Mouse (Mus musculus) heart, embryonic 11.5 days (tissue): Measurements from ENCODE around the gene Ccser1. TPM values are rescaled to one million over a fixed set of nuclear protein-coding genes. Genes with fewer than 3 reads are reported as not detected.

ENCODE experiments used
- ATAC-seq: fragments of 200-750 bp; cut with Nextera tagmentation; replicated peaks from 2 replicates; pipeline ENCODE4 v1.8.0; 2017; ENCODE audit warnings: moderate library complexity; ENCODE audit not compliant: insufficient number of reproducible peaks, low FRiP score, low TSS enrichment
- H3K27ac ChIP-seq: fragments of 300-500 bp; sonication (generic); 2 replicates; pipeline ENCODE4 v1.5.1; 2014; ENCODE audit warnings: mild to moderate bottlenecking, low read depth, low read length
- H3K27me3 ChIP-seq: fragments of 300-500 bp; sonication (generic); 2 replicates; pipeline ENCODE4 v1.6.1; 2014; ENCODE audit warnings: mild to moderate bottlenecking, low read length, mixed read lengths; ENCODE audit not compliant: control insufficient read depth, insufficient read depth
- H3K36me3 ChIP-seq: fragments of 300-500 bp; sonication (generic); 2 replicates; pipeline ENCODE4 v1.6.1; 2014; ENCODE audit warnings: mild to moderate bottlenecking, low read length, moderate library complexity, mixed read lengths; ENCODE audit not compliant: control insufficient read depth, insufficient read depth
- H3K4me1 ChIP-seq: fragments of 300-500 bp; sonication (generic); 2 replicates; pipeline ENCODE4 v1.6.1; 2014; ENCODE audit warnings: low read length; ENCODE audit not compliant: control insufficient read depth, insufficient read depth
- H3K4me2 ChIP-seq: fragments of 300-500 bp; sonication (generic); 2 replicates; pipeline ENCODE4 v1.6.1; 2014; ENCODE audit warnings: mild to moderate bottlenecking, moderate library complexity
- H3K4me3 ChIP-seq: fragments of 300-500 bp; sonication (generic); 2 replicates; pipeline ENCODE4 v1.5.1; 2014; ENCODE audit warnings: low read depth, low read length
- H3K9ac ChIP-seq: fragments of 300-500 bp; sonication (generic); 2 replicates; pipeline ENCODE4 v1.6.1; 2014; ENCODE audit warnings: mild to moderate bottlenecking, low read depth, low read length, moderate library complexity
- H3K9me3 ChIP-seq: fragments of 300-500 bp; sonication (generic); replicated peaks from 2 replicates; pipeline ENCODE4 v1.6.1; 2016; ENCODE audit warnings: low read length; ENCODE audit not compliant: control insufficient read depth
- WGBS: fragments of 180-500 bp; shearing (Covaris S2); extraction: QIAGEN DNeasy Blood & Tissue Kit; methylation state at CpG from one replicate; pipeline ENCODE4 v1.1.7; 2014; ENCODE audit not compliant: insufficient replicate concordance; 5-methylcytosine and 5-hydroxymethylcytosine counted together
- polyA plus RNA-seq: library from polyadenylated mRNA; unstranded; fragments of >200 nt; fragmentation: Nextera tagmentation; extraction: Ambion mirVana; gene quantifications from 2 replicates; pipeline ENCODE4 v1.2.1, GENCODE M21; 2014

The Ccser1 gene
- polyA plus RNA-seq: 1.6 and 2.0 TPM in 2 replicates

DNA sequence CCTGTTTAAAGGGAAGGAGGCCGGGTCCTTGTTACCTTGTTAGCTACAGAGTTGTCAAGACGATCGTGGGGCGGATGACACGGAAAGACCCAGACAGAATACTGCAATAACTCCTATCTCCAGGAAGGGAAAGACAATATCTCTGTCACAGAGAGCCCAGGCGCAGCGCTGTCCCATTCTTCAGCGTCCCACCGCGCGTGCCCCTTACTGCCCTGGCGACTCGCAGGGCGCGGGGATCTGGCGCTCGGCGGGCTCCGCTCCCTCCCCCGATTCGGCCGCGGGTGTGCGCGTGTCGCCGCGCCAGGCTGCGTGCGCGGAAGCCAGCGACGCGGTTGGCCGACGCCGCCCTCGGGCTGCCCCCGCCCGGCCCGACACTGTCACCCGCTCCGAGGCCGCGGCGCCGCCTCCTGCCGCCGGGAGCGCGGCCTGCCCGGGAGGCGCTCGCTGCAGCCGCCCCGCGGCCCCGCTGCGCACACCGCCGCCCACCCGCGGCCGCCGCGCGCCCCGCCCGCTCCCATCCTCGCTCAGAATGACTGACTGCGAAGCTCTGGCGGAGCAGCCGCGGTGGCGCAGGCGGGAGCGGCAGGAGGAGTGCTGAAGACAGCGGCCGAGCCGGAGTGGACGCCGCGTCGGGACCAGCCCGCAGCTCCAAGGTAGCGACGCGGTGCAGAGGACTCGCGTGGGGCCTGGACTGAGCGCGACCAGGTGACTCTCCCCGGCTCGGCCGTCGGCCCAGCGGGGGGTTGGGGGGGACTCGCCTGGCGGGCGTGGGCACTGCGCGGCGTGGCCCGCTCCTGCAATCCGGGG is at the start of gene Ccser1:
Gene Ccser1 (plus strand): TSS at position 376 of the 807 bp plus-strand sequence.
- peak; percentile 81 for ATAC-seq
- H3K27ac ChIP-seq: no peak within 1 kb of the TSS
- WGBS: under 1% methylated on average over 101 of the region's 105 CpGs

DNA sequence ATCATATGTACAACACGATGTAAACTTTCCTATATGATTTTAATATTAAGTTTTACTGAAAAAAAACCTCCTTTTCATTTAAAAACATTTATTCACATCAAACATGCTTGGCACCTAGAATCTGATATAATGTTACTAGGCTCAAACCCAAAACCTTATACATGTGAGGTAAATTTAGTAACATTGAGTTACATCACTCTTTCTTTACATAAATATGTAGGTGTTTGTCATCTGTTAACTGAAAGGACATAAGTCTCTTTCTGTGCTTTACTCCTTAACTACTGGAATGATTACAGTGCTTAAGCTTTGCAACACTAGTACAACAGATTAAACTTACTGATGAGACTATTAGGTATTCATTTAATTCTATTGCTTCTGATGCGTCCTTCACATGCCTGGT is 43.7 kb upstream of the Ccser1 start:
- Histone ChIP-seq H3K4me1 (no peaks in the 10 kb centered on the region), H3K4me2 (no peak overlapping the region), H3K27ac (no peak overlapping the region), H3K9me3 (no peaks in the 10 kb centered on the region), H3K4me3 (no peak overlapping the region), H3K27me3 (no peaks in the 10 kb centered on the region), H3K36me3 (no peaks in the 10 kb centered on the region), H3K9ac (no peak overlapping the region)
- WGBS: 79% methylated on average over 2 of the region's 2 CpGs
- ATAC-seq: no peak

More for the DNA sequence above, at the start of gene Ccser1:
- Histone ChIP-seq H3K36me3 (no peaks in the 10 kb centered on the region), H3K9ac (peak within 1 kb of the TSS; percentile 69), H3K27me3 (peaks cover 18% of the 10 kb centered on the region; the same call in 1 of the 2 replicates), H3K9me3 (no peaks in the 10 kb centered on the region), H3K4me2 (peak within 1 kb of the TSS; percentile 100), H3K4me3 (peak within 1 kb of the TSS; percentile 70), H3K4me1 (no peaks in the 10 kb centered on the region)

DNA sequence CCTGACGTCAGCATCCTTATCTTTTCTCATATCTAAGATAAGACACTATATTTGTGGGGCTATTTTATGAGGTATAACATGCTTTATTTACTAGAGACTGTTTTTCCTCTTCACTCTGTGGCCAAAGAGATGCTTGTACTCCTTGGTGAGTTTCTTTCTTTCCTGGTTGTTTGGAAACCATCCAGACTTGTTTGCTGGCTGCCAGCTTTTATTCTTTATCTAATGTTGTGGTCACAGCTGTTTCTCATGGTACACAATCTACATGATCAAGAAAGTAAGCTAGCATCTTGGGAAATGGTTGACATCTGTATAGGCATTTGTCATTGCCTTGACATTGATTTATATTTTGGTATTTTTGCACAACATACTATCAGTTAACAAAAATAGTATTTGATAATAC is 37.1 kb upstream of the Ccser1 start:
- no peak overlapping the region for H3K4me3 ChIP-seq
- H3K27me3 ChIP-seq: no peaks in the 10 kb centered on the region
- no peak overlapping the region for H3K9ac ChIP-seq
- H3K4me1 ChIP-seq: no peaks in the 10 kb centered on the region
- H3K36me3 ChIP-seq: no peaks in the 10 kb centered on the region
- H3K9me3 ChIP-seq: no peaks in the 10 kb centered on the region
- ATAC-seq: no peak
- no peak overlapping the region for H3K27ac ChIP-seq
- H3K4me2 ChIP-seq: no peak overlapping the region
- WGBS: 56% methylated on average over 1 of the region's 1 CpGs

DNA sequence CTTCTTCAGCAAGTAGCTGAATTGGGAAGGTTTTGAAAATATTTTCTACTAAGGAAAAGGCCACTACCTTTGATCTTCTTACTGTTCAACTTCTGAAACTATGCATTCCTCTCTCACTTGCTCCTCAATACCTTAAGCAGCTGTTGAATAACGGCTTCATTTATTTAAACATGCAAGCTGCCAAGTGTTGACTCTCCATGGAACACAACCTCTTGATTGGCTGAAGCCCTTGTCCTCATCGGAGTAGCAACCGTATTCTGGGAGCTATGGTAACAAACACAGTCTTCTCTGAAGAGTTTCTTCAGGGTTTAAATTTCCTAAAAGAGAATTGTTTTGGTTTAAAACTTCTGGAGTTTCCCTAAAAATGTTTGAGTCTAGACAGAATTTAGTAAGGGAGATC is 27.2 kb upstream of the Ccser1 start:
- no peaks in the 10 kb centered on the region for H3K36me3 ChIP-seq
- no peak overlapping the region for H3K27ac ChIP-seq
- H3K4me2 ChIP-seq: no peak overlapping the region
- no peaks in the 10 kb centered on the region for H3K27me3 ChIP-seq
- ATAC-seq: no peak
- no peaks in the 10 kb centered on the region for H3K4me1 ChIP-seq
- H3K9me3 ChIP-seq: no peaks in the 10 kb centered on the region
- H3K4me3 ChIP-seq: no peak overlapping the region
- H3K9ac ChIP-seq: no peak overlapping the region
- 71% methylated on average over 3 of the region's 3 CpGs for WGBS

DNA sequence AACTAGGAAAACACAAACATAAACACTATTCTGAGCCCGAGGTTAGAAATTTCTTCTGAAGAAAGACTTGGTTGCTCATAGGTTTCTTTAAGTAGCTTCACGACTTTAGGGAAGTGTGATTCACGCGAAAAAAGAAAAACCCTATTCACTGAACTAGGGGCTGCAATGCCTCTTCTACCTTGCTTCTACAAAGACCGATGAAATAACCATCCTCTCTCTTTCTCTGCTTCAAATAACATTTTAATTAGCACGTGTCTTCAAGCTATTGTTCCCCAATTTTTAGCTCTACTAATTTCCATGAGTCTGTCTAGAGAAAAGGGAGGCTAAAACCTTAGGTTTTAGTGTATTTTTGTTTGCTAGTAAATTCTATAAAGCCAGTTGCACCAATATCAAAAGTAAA is 25.5 kb upstream of the Ccser1 start:
- Histone ChIP-seq H3K4me2 (no peak overlapping the region), H3K4me1 (no peaks in the 10 kb centered on the region), H3K9me3 (no peaks in the 10 kb centered on the region), H3K9ac (no peak overlapping the region), H3K4me3 (no peak overlapping the region), H3K27me3 (no peaks in the 10 kb centered on the region), H3K27ac (no peak overlapping the region), H3K36me3 (no peaks in the 10 kb centered on the region)
- whole genome bisulfite sequencing: 50% methylated on average over 6 of the region's 6 CpGs
- ATAC-seq: no peak

DNA sequence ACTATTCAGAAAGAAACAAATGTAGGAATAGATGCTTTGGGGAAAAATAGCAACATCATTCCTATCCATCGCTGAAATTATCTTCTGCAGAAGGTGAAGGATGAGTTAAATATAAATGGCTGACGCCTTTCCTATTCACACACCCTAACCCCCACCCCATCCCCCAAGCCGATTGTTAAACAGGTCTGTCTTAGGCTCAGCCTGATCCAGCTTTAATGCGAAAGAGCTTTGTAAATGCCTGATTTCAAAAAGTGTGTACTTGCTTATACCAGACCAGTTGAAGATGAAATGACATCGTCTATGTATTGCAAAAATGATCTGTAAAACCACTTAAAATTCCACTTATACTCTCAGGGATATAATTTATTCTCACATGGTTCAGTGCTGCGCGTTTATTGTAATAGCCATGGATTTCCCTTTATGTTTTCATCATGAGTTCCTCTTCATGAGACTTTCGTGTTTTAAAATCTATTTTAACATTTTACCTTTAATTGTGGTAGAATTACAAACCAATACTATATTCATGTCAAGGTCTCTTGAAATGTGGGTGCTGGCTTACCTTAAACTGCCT is 25.0 kb upstream of the Ccser1 start:
- no peak overlapping the region for H3K4me3 ChIP-seq
- no peak overlapping the region for H3K4me2 ChIP-seq
- H3K27ac ChIP-seq: no peak overlapping the region
- H3K9ac ChIP-seq: no peak overlapping the region
- H3K27me3 ChIP-seq: no peaks in the 10 kb centered on the region
- H3K4me1 ChIP-seq: no peaks in the 10 kb centered on the region
- H3K9me3 ChIP-seq: no peaks in the 10 kb centered on the region
- H3K36me3 ChIP-seq: no peaks in the 10 kb centered on the region
- 64% methylated on average over 8 of the region's 8 CpGs for WGBS
- no peak for ATAC-seq

DNA sequence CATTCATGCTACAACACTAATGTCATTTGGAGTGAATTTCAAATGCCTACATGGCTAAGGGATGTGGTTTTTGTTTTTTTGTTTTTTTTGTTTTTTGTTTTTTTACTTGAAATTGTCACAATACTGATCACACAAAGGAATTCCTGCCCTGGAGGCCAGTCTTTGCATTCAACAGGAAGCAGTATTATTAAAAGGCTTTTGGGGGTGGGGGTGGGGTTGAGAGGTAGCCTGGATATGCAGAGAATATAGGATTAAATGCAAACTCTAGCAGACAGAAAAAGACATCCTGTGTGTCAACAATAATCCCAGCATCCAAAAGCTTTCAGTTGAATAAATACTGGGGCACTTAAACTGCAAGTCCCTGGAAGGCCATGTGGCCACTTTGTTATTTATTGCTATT is 24.4 kb upstream of the Ccser1 start:
- Histone ChIP-seq H3K9me3 (no peaks in the 10 kb centered on the region), H3K4me1 (no peaks in the 10 kb centered on the region), H3K27me3 (no peaks in the 10 kb centered on the region), H3K36me3 (no peaks in the 10 kb centered on the region), H3K27ac (no peak overlapping the region), H3K4me2 (no peak overlapping the region), H3K9ac (no peak overlapping the region), H3K4me3 (no peak overlapping the region)
- no peak for ATAC-seq

DNA sequence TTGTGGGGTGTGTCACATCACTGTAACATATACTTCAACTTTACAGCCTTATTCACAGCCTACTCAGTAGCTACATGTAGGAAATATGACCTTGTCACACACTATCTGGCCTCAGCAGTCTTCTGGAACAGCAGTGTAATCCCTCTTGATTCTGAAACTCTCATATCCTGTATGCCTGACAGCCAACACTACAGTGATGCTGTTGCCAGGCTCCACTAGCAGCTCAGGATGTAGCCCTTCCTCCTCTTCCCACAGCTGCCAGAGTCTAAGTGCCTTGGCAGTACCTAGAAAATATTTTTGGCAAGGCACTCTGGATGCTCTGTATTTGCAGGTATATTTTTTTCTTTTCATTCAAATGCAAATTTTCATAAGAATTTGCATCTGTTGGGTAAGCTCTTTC is 18.0 kb upstream of the Ccser1 start:
- Histone ChIP-seq H3K27ac (no peak overlapping the region), H3K36me3 (no peaks in the 10 kb centered on the region), H3K4me2 (no peak overlapping the region), H3K4me3 (no peak overlapping the region), H3K9me3 (no peaks in the 10 kb centered on the region), H3K9ac (no peak overlapping the region), H3K27me3 (no peaks in the 10 kb centered on the region), H3K4me1 (no peaks in the 10 kb centered on the region)
- ATAC-seq: no peak

DNA sequence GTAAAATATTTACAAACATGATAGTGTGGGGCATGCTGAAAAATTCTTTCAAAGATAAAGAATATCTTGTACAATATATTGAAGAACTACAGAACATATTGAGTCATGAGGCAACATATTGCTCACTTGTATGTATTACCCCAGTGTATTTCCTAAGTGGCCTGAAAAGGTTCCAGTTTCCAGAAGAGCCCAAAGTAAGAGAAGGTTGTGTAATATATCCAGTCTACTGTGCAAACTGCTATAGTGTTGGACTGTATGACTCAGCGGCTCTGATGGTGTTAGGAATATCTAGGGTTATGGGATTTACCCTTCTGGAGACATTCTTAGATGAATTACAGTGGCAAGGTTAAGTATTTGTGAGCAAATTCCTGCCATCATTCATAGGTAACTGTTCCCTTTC is 13.2 kb upstream of the Ccser1 start:
- no peaks in the 10 kb centered on the region for H3K36me3 ChIP-seq
- H3K4me3 ChIP-seq: no peak overlapping the region
- no peaks in the 10 kb centered on the region for H3K4me1 ChIP-seq
- H3K9me3 ChIP-seq: no peaks in the 10 kb centered on the region
- no peak overlapping the region for H3K27ac ChIP-seq
- H3K4me2 ChIP-seq: no peak overlapping the region
- WGBS: 81% methylated on average over 1 of the region's 1 CpGs
- no peak for ATAC-seq
- no peak overlapping the region for H3K9ac ChIP-seq
- H3K27me3 ChIP-seq: no peaks in the 10 kb centered on the region
